Mouse (Mus musculus): ENCODE data around the gene Ninl. TPM values are rescaled to one million over a fixed set of nuclear protein-coding genes. Genes with fewer than 3 reads are reported as not detected.

Gene Ninl
- polyA plus RNA-seq, 1 experiment from 2014 or later, result 3.2 TPM

GRCm38 (mm10) chr2:151021158-151021557, 18.0 kb downstream of the Ninl start:
- ATAC-seq (replicated peaks; ENCODE audit: extremely low read depth, insufficient read depth, low FRiP score), result 0 out of 2 replicates have a peak, but pooled peaks have one; percentile 23
- WGBS, result 83% methylated on average over 10 of the region's 10 CpGs

GRCm38 (mm10) chr2:151015316-151015715, 23.9 kb downstream of the Ninl start:
- Histone ChIP-seq H3K4me1 (ENCODE audit: control insufficient read depth, insufficient read depth, low read length) (no peaks in the 10 kb centered on the region), H3K4me2 (ENCODE audit: low read depth, low read length) (no peak overlapping the region), H3K4me3 (ENCODE audit: low read length) (no peak overlapping the region), H3K27me3 (ENCODE audit: control insufficient read depth, insufficient read depth, low read length) (0 out of 2 replicates have a peak, but pooled peaks cover 2% of the 10 kb centered on the region), H3K27ac (ENCODE audit: low read length) (no peak overlapping the region), H3K9me3 (replicated peaks; ENCODE audit: control insufficient read depth, low read length) (no peaks in the 10 kb centered on the region), H3K9ac (ENCODE audit: low read length) (no peak overlapping the region), H3K36me3 (ENCODE audit: control insufficient read depth, insufficient read depth) (no peaks in the 10 kb centered on the region)
- WGBS, result 60% methylated on average over 2 of the region's 2 CpGs
- no peak for ATAC-seq (replicated peaks; ENCODE audit: extremely low read depth, insufficient read depth, low FRiP score)

More at GRCm38 (mm10) chr2:151021158-151021557, 18.0 kb downstream of the Ninl start:
- Histone ChIP-seq H3K36me3 (ENCODE audit: control insufficient read depth, insufficient read depth) (no peaks in the 10 kb centered on the region), H3K27ac (ENCODE audit: low read length) (no peak overlapping the region), H3K27me3 (ENCODE audit: control insufficient read depth, insufficient read depth, low read length) (no peaks in the 10 kb centered on the region), H3K4me2 (ENCODE audit: low read depth, low read length) (no peak overlapping the region), H3K4me1 (ENCODE audit: control insufficient read depth, insufficient read depth, low read length) (no peaks in the 10 kb centered on the region), H3K4me3 (ENCODE audit: low read length) (no peak overlapping the region), H3K9ac (ENCODE audit: low read length) (no peak overlapping the region), H3K9me3 (replicated peaks; ENCODE audit: control insufficient read depth, low read length) (no peaks in the 10 kb centered on the region)

- H3K4me1 ChIP-seq (ENCODE audit: control insufficient read depth, insufficient read depth, low read length), result no peaks in the 10 kb centered on the region
- 0 out of 2 replicates have a peak, but pooled peaks cover 6% of the 10 kb centered on the region for H3K27me3 ChIP-seq (ENCODE audit: control insufficient read depth, insufficient read depth, low read length)
- no peak for ATAC-seq (replicated peaks; ENCODE audit: extremely low read depth, insufficient read depth, low FRiP score)
- no peak overlapping the region for H3K4me3 ChIP-seq (ENCODE audit: low read length)
- H3K9me3 ChIP-seq (replicated peaks; ENCODE audit: control insufficient read depth, low read length), result no peaks in the 10 kb centered on the region
- 44% methylated on average over 1 of the region's 1 CpGs for WGBS
- no peak overlapping the region for H3K27ac ChIP-seq (ENCODE audit: low read length)
- H3K36me3 ChIP-seq (ENCODE audit: control insufficient read depth, insufficient read depth), result no peaks in the 10 kb centered on the region
- no peak overlapping the region for H3K9ac ChIP-seq (ENCODE audit: low read length)
- no peak overlapping the region for H3K4me2 ChIP-seq (ENCODE audit: low read depth, low read length)
These were observed 27.9 kb downstream of the Ninl start for GRCm38 (mm10) chr2:151011273-151011672.

- Histone ChIP-seq H3K9ac (ENCODE audit: low read length) (no peak overlapping the region; the same call in 1 of the 2 replicates), H3K4me1 (ENCODE audit: control insufficient read depth, insufficient read depth, low read length) (no peaks in the 10 kb centered on the region)
- 88% methylated on average over 1 of the region's 1 CpGs for WGBS
These were observed 29.6 kb downstream of the Ninl start for GRCm38 (mm10) chr2:151009515-151010085.

GRCm38 (mm10) chr2:151008939-151009509, 30.2 kb downstream of the Ninl start:
- peak overlapping the region; percentile 99 for H3K4me2 ChIP-seq (ENCODE audit: low read depth, low read length)
- under 1% methylated on average over 57 of the region's 57 CpGs for WGBS

More at GRCm38 (mm10) chr2:151009515-151010085, 29.6 kb downstream of the Ninl start:
- H3K36me3 ChIP-seq (ENCODE audit: control insufficient read depth, insufficient read depth), result no peaks in the 10 kb centered on the region
- no peak; the same call in 1 of the 2 replicates for ATAC-seq (replicated peaks; ENCODE audit: extremely low read depth, insufficient read depth, low FRiP score)
- peak overlapping the region; percentile 77 for H3K4me3 ChIP-seq (ENCODE audit: low read length)
- H3K9me3 ChIP-seq (replicated peaks; ENCODE audit: control insufficient read depth, low read length), result no peaks in the 10 kb centered on the region
- H3K27me3 ChIP-seq (ENCODE audit: control insufficient read depth, insufficient read depth, low read length), result 0 out of 2 replicates have a peak, but pooled peaks cover 6% of the 10 kb centered on the region
- H3K27ac ChIP-seq (ENCODE audit: low read length), result no peak overlapping the region
- peak overlapping the region; percentile 99 for H3K4me2 ChIP-seq (ENCODE audit: low read depth, low read length)

GRCm38 (mm10) chr2:151008517-151008932, 30.7 kb downstream of the Ninl start:
- Histone ChIP-seq H3K4me2 (ENCODE audit: low read depth, low read length) (peak overlapping the region; percentile 99), H3K27me3 (ENCODE audit: control insufficient read depth, insufficient read depth, low read length) (0 out of 2 replicates have a peak, but pooled peaks cover 6% of the 10 kb centered on the region), H3K9ac (ENCODE audit: low read length) (peak overlapping the region; percentile 80), H3K9me3 (replicated peaks; ENCODE audit: control insufficient read depth, low read length) (no peaks in the 10 kb centered on the region), H3K27ac (ENCODE audit: low read length) (no peak overlapping the region; the same call in 1 of the 2 replicates), H3K4me3 (ENCODE audit: low read length) (peak overlapping the region; percentile 77), H3K4me1 (ENCODE audit: control insufficient read depth, insufficient read depth, low read length) (no peaks in the 10 kb centered on the region), H3K36me3 (ENCODE audit: control insufficient read depth, insufficient read depth) (no peaks in the 10 kb centered on the region)
- WGBS, result under 1% methylated on average over 21 of the region's 21 CpGs
- no peak; the same call in 1 of the 2 replicates for ATAC-seq (replicated peaks; ENCODE audit: extremely low read depth, insufficient read depth, low FRiP score)

More at GRCm38 (mm10) chr2:151008939-151009509, 30.2 kb downstream of the Ninl start:
- Histone ChIP-seq H3K9me3 (replicated peaks; ENCODE audit: control insufficient read depth, low read length) (no peaks in the 10 kb centered on the region), H3K4me3 (ENCODE audit: low read length) (peak overlapping the region; percentile 77), H3K36me3 (ENCODE audit: control insufficient read depth, insufficient read depth) (no peaks in the 10 kb centered on the region), H3K27me3 (ENCODE audit: control insufficient read depth, insufficient read depth, low read length) (0 out of 2 replicates have a peak, but pooled peaks cover 6% of the 10 kb centered on the region), H3K9ac (ENCODE audit: low read length) (peak overlapping the region; percentile 80), H3K4me1 (ENCODE audit: control insufficient read depth, insufficient read depth, low read length) (no peaks in the 10 kb centered on the region), H3K27ac (ENCODE audit: low read length) (peak overlapping the region; percentile 16; the same call in 1 of the 2 replicates)
- peak; percentile 91 for ATAC-seq (replicated peaks; ENCODE audit: extremely low read depth, insufficient read depth, low FRiP score)

GRCm38 (mm10) chr2:151008006-151008405, 31.2 kb downstream of the Ninl start:
- Histone ChIP-seq H3K4me1 (ENCODE audit: control insufficient read depth, insufficient read depth, low read length) (no peaks in the 10 kb centered on the region), H3K27ac (ENCODE audit: low read length) (no peak overlapping the region), H3K9me3 (replicated peaks; ENCODE audit: control insufficient read depth, low read length) (no peaks in the 10 kb centered on the region), H3K9ac (ENCODE audit: low read length) (peak overlapping the region; percentile 80), H3K27me3 (ENCODE audit: control insufficient read depth, insufficient read depth, low read length) (0 out of 2 replicates have a peak, but pooled peaks cover 6% of the 10 kb centered on the region), H3K36me3 (ENCODE audit: control insufficient read depth, insufficient read depth) (no peaks in the 10 kb centered on the region), H3K4me2 (ENCODE audit: low read depth, low read length) (peak overlapping the region; percentile 99), H3K4me3 (ENCODE audit: low read length) (peak overlapping the region; percentile 77)
- no peak for ATAC-seq (replicated peaks; ENCODE audit: extremely low read depth, insufficient read depth, low FRiP score)
- 45% methylated on average over 6 of the region's 6 CpGs for WGBS

- ATAC-seq (replicated peaks; ENCODE audit: extremely low read depth, insufficient read depth, low FRiP score), result no peak
- H3K27ac ChIP-seq (ENCODE audit: low read length), result no peak overlapping the region
- 0 out of 2 replicates have a peak, but pooled peaks cover 6% of the 10 kb centered on the region for H3K27me3 ChIP-seq (ENCODE audit: control insufficient read depth, insufficient read depth, low read length)
- no peak overlapping the region for H3K4me3 ChIP-seq (ENCODE audit: low read length)
- no peaks in the 10 kb centered on the region for H3K36me3 ChIP-seq (ENCODE audit: control insufficient read depth, insufficient read depth)
- no peak overlapping the region for H3K4me2 ChIP-seq (ENCODE audit: low read depth, low read length)
- 0 out of 2 replicates have a peak, but pooled peaks cover 2% of the 10 kb centered on the region for H3K4me1 ChIP-seq (ENCODE audit: control insufficient read depth, insufficient read depth, low read length)
- H3K9ac ChIP-seq (ENCODE audit: low read length), result no peak overlapping the region
- H3K9me3 ChIP-seq (replicated peaks; ENCODE audit: control insufficient read depth, low read length), result no peaks in the 10 kb centered on the region
- 69% methylated on average over 5 of the region's 5 CpGs for WGBS
These were observed 32.8 kb downstream of the Ninl start for GRCm38 (mm10) chr2:151006281-151006945.
